Mouse (Mus musculus): ENCODE data around the gene Ankub1. TPM values are rescaled to one million over a fixed set of nuclear protein-coding genes. Genes with fewer than 3 reads are reported as not detected.

Ankub1 gene
- total RNA-seq (2014; fragmentation: Nextera tagmentation) (not detected in 2 replicates), total RNA-seq (2017) (not detected in 2 replicates)

- no peak for ATAC-seq (replicated peaks; ENCODE audit: poor library complexity, severe bottlenecking)
Measured at GRCm38 (mm10) chr3:57692719-57693118, at the start of gene Ankub1. Gene Ankub1, minus strand, starts transcription at chr3:57692799.

- peak; percentile 15 for ATAC-seq (replicated peaks; ENCODE audit: poor library complexity, severe bottlenecking)
Measured at GRCm38 (mm10) chr3:57739830-57740229, 47.2 kb upstream of the Ankub1 start.

GRCm38 (mm10) chr3:57736419-57737095 lies 44.0 kb upstream of the Ankub1 start:
- peak; percentile 23 for ATAC-seq (replicated peaks; ENCODE audit: poor library complexity, severe bottlenecking)

GRCm38 (mm10) chr3:57735511-57736370 lies 43.1 kb upstream of the Ankub1 start, which contains the start of gene Rnf13:
Gene Rnf13, plus strand, starts transcription at chr3:57736062.
- ATAC-seq (replicated peaks; ENCODE audit: poor library complexity, severe bottlenecking): peak; percentile 89

- no peak for ATAC-seq (replicated peaks; ENCODE audit: poor library complexity, severe bottlenecking)
Measured at GRCm38 (mm10) chr3:57732206-57732915, 39.8 kb upstream of the Ankub1 start.

- ATAC-seq (replicated peaks; ENCODE audit: poor library complexity, severe bottlenecking): no peak
Measured at GRCm38 (mm10) chr3:57714151-57714550, 21.6 kb upstream of the Ankub1 start.

- peak; percentile 15 for ATAC-seq (replicated peaks; ENCODE audit: poor library complexity, severe bottlenecking)
Measured at GRCm38 (mm10) chr3:57696779-57697178, 4.2 kb upstream of the Ankub1 start.

- peak; percentile 92 for ATAC-seq (replicated peaks; ENCODE audit: poor library complexity, severe bottlenecking)
Measured at GRCm38 (mm10) chr3:57696249-57696648, 3.6 kb upstream of the Ankub1 start.

GRCm38 (mm10) chr3:57691772-57692171 lies 827 bp downstream of the Ankub1 start:
- ATAC-seq (replicated peaks; ENCODE audit: poor library complexity, severe bottlenecking): peak; percentile 57

- no peak for ATAC-seq (replicated peaks; ENCODE audit: poor library complexity, severe bottlenecking)
Measured at GRCm38 (mm10) chr3:57677786-57678185, 14.8 kb downstream of the Ankub1 start.

- no peak for ATAC-seq (replicated peaks; ENCODE audit: poor library complexity, severe bottlenecking)
Measured at GRCm38 (mm10) chr3:57674075-57674474, 18.5 kb downstream of the Ankub1 start.

- ATAC-seq (replicated peaks; ENCODE audit: poor library complexity, severe bottlenecking): peak; percentile 99
Measured at GRCm38 (mm10) chr3:57673586-57673985, 19.0 kb downstream of the Ankub1 start.

GRCm38 (mm10) chr3:57667054-57667723 lies 25.4 kb downstream of the Ankub1 start:
- peak; percentile 85 for ATAC-seq (replicated peaks; ENCODE audit: poor library complexity, severe bottlenecking)

GRCm38 (mm10) chr3:57665880-57666279 lies 26.7 kb downstream of the Ankub1 start:
- ATAC-seq (replicated peaks; ENCODE audit: poor library complexity, severe bottlenecking): no peak

GRCm38 (mm10) chr3:57664682-57665081 lies 27.9 kb downstream of the Ankub1 start:
- ATAC-seq (replicated peaks; ENCODE audit: poor library complexity, severe bottlenecking): no peak

- peak; percentile 78 for ATAC-seq (replicated peaks; ENCODE audit: poor library complexity, severe bottlenecking)
Measured at GRCm38 (mm10) chr3:57663731-57664130, 28.9 kb downstream of the Ankub1 start.

- no peak for ATAC-seq (replicated peaks; ENCODE audit: poor library complexity, severe bottlenecking)
Measured at GRCm38 (mm10) chr3:57658608-57659007, 34.0 kb downstream of the Ankub1 start.

GRCm38 (mm10) chr3:57653646-57654045 lies 39.0 kb downstream of the Ankub1 start:
- no peak for ATAC-seq (replicated peaks; ENCODE audit: poor library complexity, severe bottlenecking)

- no peak for ATAC-seq (replicated peaks; ENCODE audit: poor library complexity, severe bottlenecking)
Measured at GRCm38 (mm10) chr3:57652485-57652884, 40.1 kb downstream of the Ankub1 start.

GRCm38 (mm10) chr3:57651865-57652259 lies 40.7 kb downstream of the Ankub1 start:
- peak; percentile 21 for ATAC-seq (replicated peaks; ENCODE audit: poor library complexity, severe bottlenecking)

Measured in granulocyte monocyte progenitor cell, adult 5-6 weeks (primary cell).